Mouse (Mus musculus) splenic B cell, adult 2 months (primary cell): ENCODE measurements around the gene Arntl.

Experiments used
- DNase-seq: peaks from one replicate; pipeline ENCODE4 v3.0.0-alpha.2; 2011; ENCODE audit warnings: low read depth, low spot score
- H3K27me3 ChIP-seq: 2 replicates; pipeline ENCODE4 v1.6.1; 2012; ENCODE audit warnings: mild to moderate bottlenecking, low read length, moderate library complexity, mixed read lengths; ENCODE audit not compliant: control insufficient read depth, poor library complexity, insufficient read depth, severe bottlenecking
- H3K36me3 ChIP-seq: 2 replicates; pipeline ENCODE4 v1.6.1; 2012; ENCODE audit warnings: mild to moderate bottlenecking, low read length, moderate library complexity, mixed read lengths; ENCODE audit not compliant: control insufficient read depth, poor library complexity, insufficient read depth, severe bottlenecking

The Arntl gene

DNA sequence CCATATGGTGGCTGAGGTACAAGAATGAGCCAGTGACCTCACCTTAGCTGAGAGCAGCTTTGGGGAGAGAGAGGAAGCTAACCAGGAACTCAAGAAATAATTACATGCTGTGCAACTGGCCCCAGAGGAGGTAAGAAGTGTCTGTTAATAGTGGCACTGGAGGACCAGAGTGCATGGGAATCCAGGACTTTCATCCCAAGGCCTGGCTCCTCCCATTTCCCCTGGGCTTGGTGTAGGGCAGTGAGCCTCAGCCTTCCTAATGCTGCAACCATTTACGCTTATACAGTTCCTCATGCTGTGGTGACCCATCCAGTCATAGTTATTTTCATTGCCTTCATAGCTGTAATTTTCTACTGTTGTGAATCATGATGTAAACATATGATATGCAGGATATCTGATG lies 17.4 kb downstream of the Arntl start:
- Histone ChIP-seq H3K27me3 (no peaks in the 10 kb centered on the region), H3K36me3 (no peaks in the 10 kb centered on the region)
- DNase-seq = no peak

DNA sequence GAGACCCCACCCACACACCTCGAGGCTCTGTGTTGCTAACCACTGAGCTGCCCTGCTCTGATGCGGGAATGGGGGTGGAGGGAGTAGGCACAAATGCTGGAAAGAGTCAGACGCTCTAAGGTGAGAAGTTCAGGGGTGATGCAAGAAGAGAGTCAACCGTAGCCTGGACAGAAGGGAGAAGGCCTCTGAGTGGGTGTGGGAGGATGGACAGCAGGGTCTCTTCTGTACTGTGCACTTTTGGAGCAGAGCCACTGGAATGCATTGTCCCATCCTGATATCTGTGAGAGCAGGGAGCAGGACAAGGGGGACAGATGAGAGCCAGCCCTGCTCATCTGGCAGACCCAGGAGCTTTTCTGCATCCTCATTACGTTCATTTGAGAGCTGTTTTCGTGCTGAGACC lies 21.2 kb downstream of the Arntl start:
- Histone ChIP-seq H3K27me3 (no peaks in the 10 kb centered on the region), H3K36me3 (no peaks in the 10 kb centered on the region)
- no peak for DNase-seq

DNA sequence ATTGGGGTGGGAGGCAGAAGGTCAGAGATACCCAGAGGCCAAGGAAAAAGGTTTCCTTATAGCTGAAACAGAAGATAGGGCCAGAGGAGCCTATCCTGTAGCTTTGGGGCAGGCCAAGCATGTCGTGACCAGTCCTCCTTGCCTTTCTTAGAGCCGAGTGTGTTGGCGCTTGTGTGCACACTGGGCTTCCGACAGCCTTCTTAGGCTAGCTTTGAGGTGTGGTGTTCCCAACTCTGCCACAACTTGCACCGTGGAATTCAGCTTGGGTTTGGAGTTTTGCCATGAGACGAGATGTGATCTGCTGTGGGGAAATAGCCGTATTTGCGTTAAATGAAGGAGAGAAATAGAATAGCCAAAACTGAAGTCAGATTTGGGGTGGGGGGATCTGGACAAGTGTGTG lies 28.9 kb downstream of the Arntl start:
- no peak for DNase-seq
- Histone ChIP-seq H3K27me3 (no peaks in the 10 kb centered on the region), H3K36me3 (peaks cover 8% of the 10 kb centered on the region)

GRCm38 (mm10) chr7:113238365-113238764 lies 31.1 kb downstream of the Arntl start:
- no peak for DNase-seq
- Histone ChIP-seq H3K36me3 (peaks cover 8% of the 10 kb centered on the region), H3K27me3 (no peaks in the 10 kb centered on the region)

DNA sequence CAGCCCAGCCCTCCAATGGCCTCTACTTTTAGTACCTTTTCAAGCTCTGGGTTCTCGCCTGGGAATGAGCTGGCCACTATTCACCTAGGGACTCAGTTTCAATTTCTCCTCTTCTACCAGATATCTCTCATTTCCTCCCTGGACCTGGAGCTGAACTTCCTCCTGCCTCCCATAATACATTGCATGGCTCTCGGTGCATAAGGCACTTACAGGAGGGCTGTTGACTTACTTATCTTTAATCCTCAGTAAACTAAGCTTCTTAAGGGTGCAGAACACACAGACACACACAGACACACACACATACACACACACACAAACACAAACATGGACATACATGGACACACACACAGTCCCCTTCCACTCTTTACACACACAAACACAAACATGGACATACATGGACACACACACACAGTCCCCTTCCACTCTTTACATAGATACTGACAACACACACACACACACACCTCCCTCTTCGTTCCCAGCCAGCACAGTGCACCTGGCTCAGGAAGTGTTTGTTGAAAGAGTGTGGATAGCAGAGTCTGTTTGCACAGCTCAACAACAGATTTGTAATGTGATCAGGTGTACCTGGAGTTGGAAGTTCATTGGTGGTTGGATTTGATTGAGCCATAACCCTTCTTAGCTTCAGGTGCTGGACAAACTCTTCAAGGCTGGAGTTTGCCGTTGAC lies 32.3 kb downstream of the Arntl start:
- Histone ChIP-seq H3K27me3 (no peaks in the 10 kb centered on the region), H3K36me3 (peaks cover 7% of the 10 kb centered on the region)
- DNase-seq = no peak

- H3K36me3 ChIP-seq = no peaks in the 10 kb centered on the region; the same call in 1 of the 2 replicates
- no peaks in the 10 kb centered on the region for H3K27me3 ChIP-seq
- peak; percentile 23 for DNase-seq
These were observed 33.2 kb downstream of the Arntl start for GRCm38 (mm10) chr7:113240438-113240837.

GRCm38 (mm10) chr7:113241901-113242661 lies 34.8 kb downstream of the Arntl start:
- Histone ChIP-seq H3K27me3 (no peaks in the 10 kb centered on the region), H3K36me3 (peaks cover 3% of the 10 kb centered on the region; the same call in 1 of the 2 replicates)
- DNase-seq = peak; percentile 70

GRCm38 (mm10) chr7:113242688-113243087 lies 35.4 kb downstream of the Arntl start:
- no peak for DNase-seq
- Histone ChIP-seq H3K27me3 (no peaks in the 10 kb centered on the region), H3K36me3 (peaks cover 3% of the 10 kb centered on the region; the same call in 1 of the 2 replicates)

DNA sequence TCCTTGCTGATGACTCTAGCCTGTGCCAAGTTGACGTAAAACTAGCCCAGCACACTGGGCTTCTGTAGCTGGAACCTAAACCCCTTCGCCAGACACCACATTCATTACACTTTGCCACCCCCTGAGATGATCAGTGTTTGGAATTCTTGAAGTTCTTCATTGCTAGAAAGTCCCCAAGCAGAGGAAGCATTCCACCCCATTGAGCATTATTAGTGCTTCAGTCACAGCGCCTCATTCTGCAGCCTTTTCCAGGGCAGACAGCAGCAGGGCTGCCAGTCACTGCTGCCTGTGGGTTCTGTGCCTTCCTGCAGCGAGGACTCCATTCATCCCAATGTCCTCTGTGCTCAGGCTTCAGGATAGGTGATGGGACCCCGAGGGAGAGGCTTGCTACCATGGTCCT lies 37.9 kb downstream of the Arntl start:
- Histone ChIP-seq H3K36me3 (peaks cover 3% of the 10 kb centered on the region; the same call in 1 of the 2 replicates), H3K27me3 (no peaks in the 10 kb centered on the region)
- DNase-seq = no peak

GRCm38 (mm10) chr7:113246512-113246911 lies 39.2 kb downstream of the Arntl start:
- no peaks in the 10 kb centered on the region for H3K27me3 ChIP-seq
- H3K36me3 ChIP-seq = peaks cover 3% of the 10 kb centered on the region; the same call in 1 of the 2 replicates
- DNase-seq = no peak

DNA sequence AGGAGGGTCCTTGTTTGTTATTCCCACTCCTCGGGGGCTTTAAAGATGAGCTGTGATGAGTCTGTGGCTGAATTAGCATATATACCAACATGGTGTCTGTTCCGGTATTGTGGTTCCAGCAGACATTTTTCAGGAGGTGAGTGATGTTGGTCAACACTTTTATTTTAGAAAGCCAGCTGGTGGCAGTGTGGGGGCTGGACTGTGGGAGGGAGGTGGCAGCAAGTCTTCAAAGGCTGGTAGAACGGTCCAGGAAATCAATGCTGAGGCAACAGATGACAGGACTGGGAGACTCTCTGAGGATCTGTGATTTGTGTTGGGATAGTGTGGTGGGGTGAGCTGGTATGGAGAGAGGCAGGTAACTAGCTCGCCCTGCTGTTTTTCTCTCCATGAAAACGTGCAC lies 39.9 kb downstream of the Arntl start:
- no peak for DNase-seq
- Histone ChIP-seq H3K36me3 (peaks cover 3% of the 10 kb centered on the region; the same call in 1 of the 2 replicates), H3K27me3 (no peaks in the 10 kb centered on the region)

DNA sequence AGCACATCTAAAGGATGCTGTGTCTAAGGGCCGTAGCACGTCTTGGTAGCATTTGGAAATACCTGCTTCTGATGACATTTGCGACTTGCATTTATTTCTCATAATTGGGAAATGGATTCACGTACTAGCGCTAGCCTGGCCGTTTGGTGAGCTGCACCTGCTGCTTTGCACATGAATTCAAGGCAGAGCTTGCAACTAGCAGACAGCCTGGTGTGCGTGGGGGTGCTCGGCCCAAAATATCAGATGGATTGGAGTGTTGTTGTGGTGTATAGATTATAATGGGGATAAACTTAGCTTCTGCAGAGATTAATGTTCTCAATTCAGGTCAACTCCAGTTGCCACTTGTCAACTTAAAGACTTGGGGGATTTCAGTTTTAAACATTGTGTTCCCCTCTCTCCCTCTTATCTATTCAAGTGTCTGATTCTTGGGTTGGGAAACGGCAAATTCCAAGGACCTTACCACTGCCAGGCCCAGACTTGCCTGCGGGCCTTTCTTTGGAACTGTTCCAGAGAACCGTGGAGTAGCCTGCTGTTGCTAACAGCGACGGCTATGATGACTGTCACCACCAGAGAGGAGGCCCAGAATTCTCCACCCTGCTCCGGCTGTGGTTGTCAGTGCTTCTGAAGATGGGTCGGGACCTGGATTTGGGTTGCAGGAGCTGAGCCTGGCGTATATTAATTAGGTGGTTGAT lies 42.0 kb downstream of the Arntl start:
- Histone ChIP-seq H3K36me3 (peaks cover 3% of the 10 kb centered on the region; the same call in 1 of the 2 replicates), H3K27me3 (no peaks in the 10 kb centered on the region)
- no peak for DNase-seq

DNA sequence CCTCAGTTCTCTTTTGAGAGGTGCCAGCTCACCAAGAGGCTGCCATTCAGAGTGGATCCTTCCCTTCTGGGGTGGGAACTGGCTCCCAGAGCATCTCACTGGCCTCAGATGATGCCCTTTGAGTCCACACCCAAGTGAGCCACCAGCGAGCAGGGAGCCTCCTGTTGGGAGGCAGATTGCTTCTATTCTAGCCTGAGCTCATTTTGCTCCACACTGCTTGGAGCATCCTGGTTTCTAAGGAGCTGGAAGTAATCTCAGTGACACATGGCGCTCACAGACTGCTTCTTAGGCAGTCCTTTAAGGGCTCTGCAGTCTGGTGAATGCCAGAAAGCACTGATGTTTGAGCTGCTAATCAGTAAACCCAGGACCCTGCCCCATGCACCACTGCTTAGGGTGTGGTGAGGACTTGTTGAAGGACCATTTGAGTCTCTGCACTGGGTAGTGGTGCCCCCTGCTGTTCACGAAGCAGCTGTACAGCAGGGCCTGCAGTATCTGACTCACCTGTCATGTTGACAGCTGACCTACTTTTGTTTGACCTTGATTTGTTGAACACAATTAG lies 43.2 kb downstream of the Arntl start:
- Histone ChIP-seq H3K27me3 (no peaks in the 10 kb centered on the region), H3K36me3 (peaks cover 3% of the 10 kb centered on the region; the same call in 1 of the 2 replicates)
- DNase-seq = peak; percentile 78

- Histone ChIP-seq H3K36me3 (peaks cover 3% of the 10 kb centered on the region; the same call in 1 of the 2 replicates), H3K27me3 (no peaks in the 10 kb centered on the region)
- DNase-seq = no peak
These were observed 43.7 kb downstream of the Arntl start for GRCm38 (mm10) chr7:113251001-113251400.
